Mouse (Mus musculus) mesoderm, embryonic 11.5 days (tissue): ENCODE measurements around the gene Slc6a18.
A peak's percentile ranks its signal among the peaks of the same experiment; 100 is the strongest.

Experiments
- DNase-seq: peaks from one replicate; pipeline ENCODE4 v3.0.0-alpha.2; 2012; ENCODE audit warnings: low read depth, low spot score

The Slc6a18 gene

GRCm38 (mm10) chr13:73687601-73688000 lies 9.8 kb upstream of the Slc6a18 start:
- no peak for DNase-seq

DNA sequence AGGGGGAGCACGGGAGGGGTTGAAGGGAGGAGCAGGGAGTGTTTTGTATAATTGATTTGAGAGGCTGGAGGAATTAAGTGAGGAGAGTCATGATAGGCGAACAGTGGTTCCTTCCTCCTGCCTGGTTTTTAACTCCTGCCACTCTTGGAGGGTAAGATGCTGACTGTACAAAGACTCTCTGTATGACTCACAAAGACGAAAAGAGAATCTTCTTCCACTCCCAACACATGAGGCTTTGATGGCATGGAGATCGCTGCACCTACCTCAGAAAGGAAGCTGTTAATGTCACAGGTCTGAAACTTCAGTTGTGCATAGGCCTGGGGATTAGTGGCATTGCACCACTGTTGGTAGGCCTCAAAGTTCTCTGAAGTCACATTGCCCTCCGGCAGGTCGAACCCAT lies 7.7 kb upstream of the Slc6a18 start:
- DNase-seq = no peak

DNA sequence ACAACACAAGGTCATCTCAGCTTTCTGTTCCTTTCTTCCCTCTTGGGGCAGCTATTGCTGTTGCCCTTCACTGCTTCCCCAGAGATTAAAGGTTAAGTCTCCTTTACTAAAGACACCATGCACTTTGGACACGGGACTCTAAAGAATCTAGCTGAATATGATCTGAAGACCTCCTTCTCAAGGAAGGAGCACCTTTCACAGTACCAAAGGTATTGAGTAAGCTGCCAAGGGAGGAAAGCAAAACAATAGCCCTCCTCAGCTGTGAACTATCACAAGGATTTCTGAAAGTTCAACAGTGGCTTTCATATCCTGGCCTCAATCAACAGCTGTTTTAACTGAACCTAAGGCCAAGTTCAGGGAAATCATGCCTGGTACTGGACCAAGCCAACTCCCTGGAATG lies 6.6 kb upstream of the Slc6a18 start:
- no peak for DNase-seq

- no peak for DNase-seq
Measured at GRCm38 (mm10) chr13:73683682-73684081, 5.9 kb upstream of the Slc6a18 start.

DNA sequence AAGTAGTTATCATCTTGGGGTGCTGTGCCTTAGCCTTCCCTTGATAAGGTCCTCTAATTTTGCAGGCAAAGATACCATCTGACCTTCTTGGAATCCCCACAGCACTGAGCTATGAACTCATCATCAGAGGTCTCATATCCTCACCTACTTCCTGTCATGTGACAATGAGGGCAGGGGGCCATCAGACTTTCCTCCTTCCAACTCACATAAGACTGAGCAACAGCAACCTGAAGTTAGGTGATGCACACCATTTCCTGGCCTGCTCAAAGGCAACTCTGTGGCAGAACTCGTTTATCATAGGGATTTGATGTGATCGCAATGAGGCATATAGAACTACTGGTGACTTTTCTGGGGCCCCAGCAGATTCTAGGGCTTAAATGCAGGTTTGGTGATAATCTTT lies 4.4 kb upstream of the Slc6a18 start:
- no peak for DNase-seq

DNA sequence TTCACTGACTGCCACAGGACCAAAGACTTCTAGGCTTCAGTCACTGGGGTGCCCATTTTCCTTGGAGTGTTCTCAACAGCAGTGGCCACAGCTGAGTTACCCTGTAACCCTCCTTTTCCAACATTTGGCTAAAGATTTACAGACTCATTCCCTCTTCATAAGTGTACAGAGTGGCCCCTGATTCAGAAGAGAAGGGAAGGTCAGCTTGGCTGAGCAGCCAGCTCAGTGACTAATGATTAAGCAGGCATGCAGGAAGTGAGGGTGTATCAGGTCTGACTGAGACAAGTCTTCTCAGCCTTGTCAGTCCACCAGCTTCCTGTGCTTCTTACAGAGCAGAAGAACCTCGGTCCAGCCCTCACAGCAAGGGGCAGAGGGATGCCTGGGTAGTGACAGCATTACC lies 2.6 kb upstream of the Slc6a18 start:
- DNase-seq = no peak

- no peak for DNase-seq
Measured at GRCm38 (mm10) chr13:73679311-73679710, 1.5 kb upstream of the Slc6a18 start.

DNA sequence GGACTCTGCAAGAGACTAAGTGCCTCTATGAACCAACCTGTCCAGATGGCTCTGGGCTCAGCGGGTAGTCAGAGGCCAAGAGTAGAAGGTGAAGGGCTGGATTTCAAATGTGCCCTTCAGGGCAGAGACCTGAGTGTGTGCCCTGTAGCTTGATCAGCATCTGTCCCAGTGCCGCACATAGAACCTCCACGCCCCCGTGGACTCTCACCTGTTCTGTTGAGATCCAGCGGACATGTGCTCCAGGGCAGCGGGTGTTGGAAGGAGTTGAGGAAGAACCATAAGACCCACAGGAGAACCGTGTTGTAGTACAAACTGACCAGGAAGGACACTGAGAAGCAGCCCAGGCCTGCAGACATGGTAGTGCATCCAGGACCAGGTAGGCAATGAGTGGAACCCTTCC lies 2.7 kb downstream of the Slc6a18 start:
- DNase-seq = no peak

- DNase-seq = no peak
Measured at GRCm38 (mm10) chr13:73660163-73660695, 17.6 kb downstream of the Slc6a18 start.

GRCm38 (mm10) chr13:73658953-73659352 lies 18.9 kb downstream of the Slc6a18 start:
- no peak for DNase-seq

- DNase-seq = no peak
Measured at GRCm38 (mm10) chr13:73654976-73655375, 22.8 kb downstream of the Slc6a18 start.

DNA sequence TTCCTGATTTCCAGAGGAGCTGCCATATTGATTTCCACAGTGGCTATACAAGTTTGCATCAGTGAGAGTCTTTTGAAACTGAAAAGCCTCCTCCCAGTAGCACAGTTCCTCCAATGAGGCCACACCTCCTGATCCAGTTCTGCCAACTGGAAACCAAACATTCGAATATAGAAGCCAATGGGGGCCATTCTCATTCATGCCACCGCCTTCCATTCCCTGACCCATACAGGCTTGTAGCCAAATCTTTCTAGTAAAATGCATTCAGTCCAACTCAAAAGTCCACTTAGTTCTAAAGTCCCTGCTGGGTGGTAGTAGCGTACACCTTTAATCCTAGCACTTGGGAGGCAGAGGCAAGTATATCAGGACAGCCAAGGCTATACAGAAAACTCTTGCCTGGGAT lies 24.6 kb downstream of the Slc6a18 start:
- no peak for DNase-seq

- peak; percentile 62 for DNase-seq
Measured at GRCm38 (mm10) chr13:73646397-73647087, 31.3 kb downstream of the Slc6a18 start.

DNA sequence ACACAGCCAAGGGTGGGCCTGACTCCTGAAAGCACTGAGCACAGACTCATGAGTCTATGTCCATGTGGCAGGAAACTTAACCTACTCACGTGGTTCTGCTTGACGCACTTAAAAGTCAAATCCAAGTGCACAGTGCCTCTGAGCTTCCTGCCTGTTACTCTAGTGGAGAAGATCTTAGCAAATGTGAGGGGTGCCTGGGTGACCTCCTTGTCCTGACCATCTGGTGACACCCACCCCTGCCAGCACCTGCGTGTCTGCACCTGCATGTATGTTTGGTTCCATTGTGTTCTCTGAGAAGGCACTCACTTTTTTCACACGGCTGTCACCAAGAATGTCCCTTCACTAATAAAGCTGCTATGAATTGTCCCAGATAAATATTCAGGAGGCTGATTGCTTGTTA lies 36.5 kb downstream of the Slc6a18 start:
- DNase-seq = no peak

GRCm38 (mm10) chr13:73637826-73638225 lies 40.0 kb downstream of the Slc6a18 start:
- no peak for DNase-seq

- no peak for DNase-seq
Measured at GRCm38 (mm10) chr13:73631837-73632236, 46.0 kb downstream of the Slc6a18 start.

DNA sequence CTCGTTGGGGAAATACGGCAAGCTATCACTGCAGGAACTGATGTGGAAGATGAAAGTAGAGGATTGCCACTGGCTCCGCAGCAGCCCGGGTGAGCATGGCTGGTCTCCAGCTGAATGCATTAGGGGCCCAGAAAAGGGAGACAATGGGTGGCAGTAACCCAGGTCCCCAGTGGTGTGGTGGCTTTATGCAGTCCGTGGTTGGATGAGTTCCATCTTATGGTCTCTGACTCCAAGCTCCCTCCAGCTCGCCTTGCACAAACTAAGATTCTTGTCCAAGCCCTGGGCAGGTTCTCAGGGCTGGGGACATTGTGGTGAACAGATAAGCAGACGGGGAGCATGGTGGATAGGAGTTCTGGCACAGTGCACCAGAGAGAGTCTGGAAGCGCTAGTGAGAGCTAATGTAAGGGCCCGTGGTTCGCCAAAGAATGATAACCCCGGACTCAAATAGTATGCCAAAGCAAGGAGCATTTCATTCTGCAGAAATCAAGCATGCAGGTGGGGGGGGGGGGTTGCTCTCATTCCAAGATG lies 49.2 kb downstream of the Slc6a18 start:
- no peak for DNase-seq

- DNase-seq = peak; percentile 60
Measured at GRCm38 (mm10) chr13:73626745-73627549, 50.9 kb downstream of the Slc6a18 start, which contains the start of gene Tert. Gene Tert (plus strand): TSS chr13:73626911.

- DNase-seq = no peak
Measured at GRCm38 (mm10) chr13:73626410-73626744, 51.4 kb downstream of the Slc6a18 start.

DNA sequence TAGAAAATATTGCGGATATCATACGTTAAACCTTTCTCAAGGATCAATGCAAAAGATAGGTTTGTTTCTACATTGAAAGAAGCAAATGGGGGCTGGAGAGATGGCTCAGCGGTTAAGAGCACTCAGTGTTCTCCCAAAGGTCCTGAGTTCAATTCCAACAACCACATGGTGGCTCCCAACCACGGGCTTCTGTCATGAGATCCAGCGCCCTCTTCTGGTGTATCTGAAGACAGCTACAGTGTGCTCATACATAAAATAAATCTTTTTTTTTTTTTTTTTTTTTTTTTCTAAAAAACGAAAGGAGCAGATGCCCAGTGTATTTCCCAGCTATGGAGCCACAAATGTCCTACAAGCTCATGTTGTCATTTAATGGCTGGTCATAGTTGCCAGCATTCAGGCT lies 57.2 kb downstream of the Slc6a18 start:
- peak; percentile 25 for DNase-seq

DNA sequence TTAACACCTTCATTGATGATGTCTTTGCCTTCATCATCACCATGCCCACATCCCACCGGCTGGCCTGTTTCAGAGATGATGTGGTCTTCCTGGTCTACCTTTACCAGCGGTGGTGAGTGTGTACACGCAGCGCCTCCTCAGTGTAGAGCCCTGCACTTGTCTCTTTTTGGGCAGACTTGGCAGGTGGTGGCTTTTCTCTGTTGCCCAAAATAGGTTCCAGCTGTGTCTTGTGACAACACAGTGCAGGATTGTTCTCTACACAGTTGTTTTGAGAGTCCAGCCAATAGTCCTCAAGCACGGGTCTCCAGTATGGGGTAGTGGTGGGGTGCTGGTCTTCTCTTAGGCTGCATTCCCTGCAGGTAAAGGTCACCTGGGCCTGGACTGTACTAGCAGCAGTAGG lies 59.4 kb downstream of the Slc6a18 start:
- no peak for DNase-seq
